Mouse (Mus musculus) testis, adult 2 months (tissue): Measurements from ENCODE around the gene H2-Eb1. TPM values are rescaled to one million over a fixed set of nuclear protein-coding genes. Genes with fewer than 3 reads are reported as not detected.
A peak's percentile ranks its signal among the peaks of the same experiment; 100 is the strongest.
"Not testable (repeated sequence)": the region's sequence is repeated elsewhere in the genome, so short reads cannot be mapped to it uniquely, and the experiment has no call there.

Source experiments
- H3K27ac ChIP-seq: fragments of 200-500 bp; 2 replicates; pipeline ENCODE4 v1.5.1; 2012; ENCODE audit warnings: low read depth, low read length; ENCODE audit not compliant: control insufficient read depth, insufficient read depth
- H3K27me3 ChIP-seq: fragments of 200-500 bp; 2 replicates; pipeline ENCODE4 v1.6.1; 2012; ENCODE audit warnings: mild to moderate bottlenecking, low read length, moderate library complexity; ENCODE audit not compliant: control insufficient read depth, insufficient read depth
- H3K36me3 ChIP-seq: fragments of 200-500 bp; 2 replicates; pipeline ENCODE4 v1.6.1; 2012; ENCODE audit warnings: mild to moderate bottlenecking, low read length; ENCODE audit not compliant: control insufficient read depth, insufficient read depth
- H3K4me1 ChIP-seq: fragments of 200-500 bp; 2 replicates; pipeline ENCODE4 v1.6.1; 2012; ENCODE audit warnings: low read length; ENCODE audit not compliant: control insufficient read depth, insufficient read depth
- H3K4me3 ChIP-seq: fragments of 200-500 bp; 2 replicates; pipeline ENCODE4 v1.5.1; 2012; ENCODE audit warnings: low read depth, mild to moderate bottlenecking, low read length, moderate library complexity, mixed read lengths; ENCODE audit not compliant: control insufficient read depth
- CTCF ChIP-seq: fragments of 200-500 bp; IDR thresholded peaks from 2 replicates; pipeline ENCODE4 v1.5.1; 2012; ENCODE audit warnings: low read depth, mild to moderate bottlenecking, inconsistent platforms, low read length, moderate library complexity; ENCODE audit not compliant: control insufficient read depth, insufficient read depth, insufficient replicate concordance
- POLR2A ChIP-seq: fragments of 200-500 bp; IDR thresholded peaks from 2 replicates; pipeline ENCODE4 v1.6.1; 2012; ENCODE audit warnings: low read depth, mild to moderate bottlenecking, inconsistent platforms, low read length, moderate library complexity; ENCODE audit not compliant: control insufficient read depth
- polyA plus RNA-seq: library from polyadenylated mRNA; depleted of rRNA; stranded (reverse); fragments of >200 nt; gene quantifications from 2 replicates; pipeline ENCODE4 v1.2.3, GENCODE M21; 2012

The H2-Eb1 gene
- polyA plus RNA-seq, 1 experiment = 5.6 TPM

DNA sequence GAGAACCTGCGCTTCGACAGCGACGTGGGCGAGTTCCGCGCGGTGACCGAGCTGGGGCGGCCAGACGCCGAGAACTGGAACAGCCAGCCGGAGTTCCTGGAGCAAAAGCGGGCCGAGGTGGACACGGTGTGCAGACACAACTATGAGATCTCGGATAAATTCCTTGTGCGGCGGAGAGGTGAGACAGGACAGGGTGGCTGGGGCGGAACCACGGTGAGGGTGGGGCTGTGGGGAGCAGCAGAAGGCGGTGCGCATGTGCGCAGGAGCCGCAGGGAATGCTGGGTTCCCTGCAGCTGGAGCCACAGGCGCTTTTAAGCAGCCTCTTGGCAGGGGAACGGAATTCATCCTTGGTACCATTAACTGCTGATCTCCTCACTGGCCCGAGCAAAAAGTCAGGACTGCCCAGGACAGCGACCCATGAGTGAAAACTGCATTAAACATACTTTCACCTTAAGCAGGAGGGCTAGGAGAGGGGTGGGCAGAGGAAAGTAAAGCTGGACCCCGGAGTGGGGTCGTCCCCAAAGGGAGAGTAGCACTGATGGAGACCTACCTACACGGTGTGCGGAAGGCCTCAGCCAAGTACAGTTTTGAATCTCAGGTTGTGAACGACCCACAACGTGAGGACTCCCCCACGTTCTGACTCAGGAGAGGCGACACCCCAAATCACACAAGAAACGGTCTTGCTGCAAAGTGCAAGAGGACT, 4.2 kb downstream of the H2-Eb1 start:
- H3K36me3 ChIP-seq = no peaks in the 10 kb centered on the region
- peak overlapping the region; percentile 87 for H3K4me3 ChIP-seq
- no peak overlapping the region for H3K27ac ChIP-seq
- peaks cover 3% of the 10 kb centered on the region for H3K4me1 ChIP-seq
- TF ChIP-seq POLR2A = peak; percentile 62; the same call in 1 of the 2 replicates
- TF ChIP-seq CTCF = no peak
- H3K27me3 ChIP-seq = no peaks in the 10 kb centered on the region

DNA sequence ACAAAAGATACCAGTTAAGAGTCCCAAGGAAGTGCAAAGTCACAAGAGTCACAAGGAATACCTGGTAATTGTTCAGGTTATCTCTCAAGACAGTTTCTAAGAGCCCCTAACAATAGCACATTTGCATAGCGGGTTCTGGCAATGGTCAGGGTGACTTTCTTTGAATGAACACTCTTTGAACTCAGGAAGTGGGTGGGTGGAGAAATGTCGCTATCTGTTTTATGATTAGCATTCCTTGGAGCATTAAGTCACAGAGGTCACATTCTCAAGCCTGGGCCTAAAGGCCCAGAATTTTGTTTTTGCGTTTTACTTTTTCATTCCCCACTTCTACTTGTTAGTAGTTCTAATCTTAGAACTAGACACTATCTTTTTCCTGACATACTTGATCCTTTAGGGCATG, 4.9 kb downstream of the H2-Eb1 start:
- H3K4me1 ChIP-seq, H3K27me3 ChIP-seq, H3K27ac ChIP-seq, H3K4me3 ChIP-seq, H3K36me3 ChIP-seq: not testable (repeated sequence)

DNA sequence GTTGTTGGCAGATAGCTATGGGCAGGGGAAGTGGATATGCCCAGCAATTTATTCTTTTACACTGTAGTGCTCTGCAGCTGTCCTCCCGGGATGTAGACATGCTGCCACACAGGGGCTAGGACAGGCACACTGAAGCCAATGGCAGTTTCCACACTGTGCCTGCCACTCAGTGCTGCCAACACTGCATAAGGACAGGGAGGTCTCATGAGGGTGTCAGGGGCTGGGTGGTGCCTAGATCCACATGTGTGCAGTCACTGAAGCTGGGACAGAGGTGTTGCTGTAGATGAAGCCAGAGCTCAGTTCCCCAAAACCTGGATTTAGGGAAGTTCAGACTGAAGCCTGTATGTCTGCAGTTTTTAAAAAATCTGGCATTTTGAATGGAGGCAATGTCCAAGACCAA, 6.5 kb downstream of the H2-Eb1 start:
- TF ChIP-seq CTCF = no peak
- no peak for TF ChIP-seq POLR2A
- no peaks in the 10 kb centered on the region for H3K27me3 ChIP-seq
- no peak overlapping the region for H3K4me3 ChIP-seq
- no peaks in the 10 kb centered on the region for H3K36me3 ChIP-seq
- H3K4me1 ChIP-seq = peaks cover 3% of the 10 kb centered on the region
- no peak overlapping the region for H3K27ac ChIP-seq

DNA sequence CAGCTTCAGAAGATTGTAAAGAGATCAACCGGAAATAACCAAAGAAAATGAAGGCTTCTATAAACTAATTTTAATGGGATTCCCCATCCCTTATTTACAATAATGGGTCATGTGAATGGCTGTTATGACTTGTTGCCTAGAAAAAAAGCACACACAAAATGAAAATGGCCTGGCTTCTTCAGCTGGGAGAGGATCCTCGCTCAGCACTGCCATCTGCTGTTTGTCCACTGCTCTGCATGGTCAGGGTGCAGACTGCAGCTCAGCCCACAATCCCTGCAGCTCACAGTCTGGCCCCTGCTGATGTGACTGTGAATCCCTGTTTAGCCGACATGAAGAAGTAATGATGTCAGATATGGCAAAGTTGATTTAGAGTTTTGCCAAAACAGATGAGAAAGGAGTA, 7.7 kb downstream of the H2-Eb1 start:
- H3K4me1 ChIP-seq = peaks cover 3% of the 10 kb centered on the region
- H3K36me3 ChIP-seq = no peaks in the 10 kb centered on the region
- H3K27me3 ChIP-seq = no peaks in the 10 kb centered on the region
- H3K27ac ChIP-seq = no peak overlapping the region
- TF ChIP-seq POLR2A = no peak
- TF ChIP-seq CTCF = peak; percentile 90; the same call in 1 of the 2 replicates
- H3K4me3 ChIP-seq = no peak overlapping the region

DNA sequence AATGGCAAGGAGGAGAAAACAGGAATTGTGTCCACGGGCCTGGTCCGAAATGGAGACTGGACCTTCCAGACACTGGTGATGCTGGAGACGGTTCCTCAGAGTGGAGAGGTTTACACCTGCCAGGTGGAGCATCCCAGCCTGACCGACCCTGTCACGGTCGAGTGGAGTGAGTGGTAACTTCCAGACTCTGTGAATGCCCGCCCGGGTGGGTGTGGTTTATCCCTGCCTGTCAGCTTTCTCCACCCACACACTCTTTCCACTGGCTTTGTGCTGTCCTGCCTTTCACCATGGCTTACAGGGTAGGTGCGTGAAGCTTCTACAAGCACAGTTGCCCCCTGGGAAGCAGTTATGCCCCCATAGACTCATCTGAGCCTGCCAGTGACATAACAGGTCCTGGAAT, 8.6 kb downstream of the H2-Eb1 start:
- Histone ChIP-seq H3K27me3 (no peaks in the 10 kb centered on the region), H3K27ac (no peak overlapping the region), H3K36me3 (no peaks in the 10 kb centered on the region), H3K4me1 (peaks cover 1% of the 10 kb centered on the region), H3K4me3 (no peak overlapping the region)
- TF ChIP-seq POLR2A = no peak
- no peak for TF ChIP-seq CTCF

DNA sequence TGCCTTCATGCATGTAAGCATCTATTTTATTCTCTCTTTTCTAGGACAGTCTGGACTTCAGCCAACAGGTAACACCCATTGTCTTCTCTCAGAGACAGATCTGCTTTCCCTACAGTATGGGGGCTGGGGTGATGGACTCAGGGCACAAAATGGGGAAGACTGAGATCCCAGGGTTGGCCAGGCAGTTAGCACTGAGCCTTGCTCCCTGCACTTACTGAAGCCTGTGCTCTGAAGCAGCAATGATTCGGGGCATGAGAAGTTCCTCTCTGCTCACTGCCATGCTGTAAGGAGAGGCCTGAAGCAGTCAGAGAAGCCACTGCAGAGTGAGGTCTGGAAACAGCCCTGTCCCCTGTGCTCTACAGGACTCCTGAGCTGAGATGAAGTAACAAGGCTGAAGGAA, 9.8 kb downstream of the H2-Eb1 start:
- H3K27ac ChIP-seq = no peak overlapping the region
- no peaks in the 10 kb centered on the region; the same call in 1 of the 2 replicates for H3K4me1 ChIP-seq
- TF ChIP-seq CTCF = no peak
- TF ChIP-seq POLR2A = no peak
- no peaks in the 10 kb centered on the region for H3K27me3 ChIP-seq
- no peak overlapping the region for H3K4me3 ChIP-seq
- H3K36me3 ChIP-seq = no peaks in the 10 kb centered on the region

DNA sequence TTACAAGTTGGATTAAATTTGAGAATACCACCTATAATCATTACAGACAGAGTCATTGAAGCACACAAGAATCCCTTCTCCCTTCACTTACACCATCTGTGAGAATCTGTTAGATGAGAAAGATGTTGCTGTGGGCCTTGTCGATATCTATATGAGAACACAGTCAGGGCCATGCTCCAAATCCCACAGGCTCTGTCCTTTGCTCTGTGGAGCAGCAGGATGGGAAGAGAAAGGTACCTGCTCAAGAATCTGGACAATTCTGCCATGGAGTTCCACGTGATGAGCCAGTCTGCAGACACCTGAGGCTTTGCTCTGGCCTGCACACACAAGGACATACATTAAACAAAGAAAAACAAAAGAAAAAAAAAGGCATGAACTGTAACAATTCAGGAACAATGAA, 11.0 kb downstream of the H2-Eb1 start:
- Histone ChIP-seq H3K4me1 (no peaks in the 10 kb centered on the region; the same call in 1 of the 2 replicates), H3K27ac (no peak overlapping the region), H3K36me3 (no peaks in the 10 kb centered on the region), H3K27me3 (no peaks in the 10 kb centered on the region), H3K4me3 (no peak overlapping the region)
- TF ChIP-seq POLR2A = no peak
- no peak for TF ChIP-seq CTCF

DNA sequence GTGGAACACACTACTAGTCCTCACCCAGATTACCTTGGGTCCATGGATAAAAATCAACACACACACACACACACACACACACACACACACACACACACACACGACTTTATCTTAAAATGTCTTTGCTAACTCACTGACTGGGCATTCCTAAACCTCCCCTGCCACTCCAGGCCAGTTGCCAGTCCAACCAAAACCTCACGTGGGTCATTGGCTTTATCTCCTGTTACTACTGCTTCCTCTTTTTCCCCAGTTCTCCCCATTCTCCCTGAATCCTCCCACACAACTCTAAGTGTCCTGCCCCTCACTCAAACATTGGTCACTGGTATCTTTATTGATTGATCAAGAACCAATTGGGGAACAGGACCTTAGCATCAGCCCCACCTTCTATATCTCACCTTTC, 11.6 kb downstream of the H2-Eb1 start:
- H3K36me3 ChIP-seq = no peaks in the 10 kb centered on the region
- H3K4me3 ChIP-seq = no peak overlapping the region
- H3K27ac ChIP-seq = no peak overlapping the region
- no peak for TF ChIP-seq CTCF
- TF ChIP-seq POLR2A = no peak
- no peaks in the 10 kb centered on the region; the same call in 1 of the 2 replicates for H3K4me1 ChIP-seq
- no peaks in the 10 kb centered on the region for H3K27me3 ChIP-seq
